Mouse (Mus musculus) limb, embryonic 11.5 days (tissue): ENCODE measurements around the gene Xylb. TPM values are rescaled to one million over a fixed set of nuclear protein-coding genes. Genes with fewer than 3 reads are reported as not detected.

Experiments used
- ATAC-seq: fragments of 200-750 bp; cut with Nextera tagmentation; 2 replicates; pipeline ENCODE4 v1.8.0; 2017; ENCODE audit warnings: low read depth; ENCODE audit not compliant: insufficient number of reproducible peaks, low FRiP score, low TSS enrichment
- DNase-seq: peaks from one replicate; pipeline ENCODE4 v3.0.0-alpha.2; 2015; ENCODE audit warnings: low spot score
- H3K27ac ChIP-seq: fragments of 300-500 bp; sonication (generic); replicated peaks from 2 replicates; pipeline ENCODE4 v1.5.1; 2014; ENCODE audit warnings: low read depth, mild to moderate bottlenecking, low read length
- H3K27me3 ChIP-seq: fragments of 300-500 bp; sonication (generic); 2 replicates; pipeline ENCODE4 v1.6.1; 2014; ENCODE audit warnings: mild to moderate bottlenecking, low read length, mixed read lengths; ENCODE audit not compliant: control insufficient read depth, insufficient read depth
- H3K36me3 ChIP-seq: fragments of 300-500 bp; sonication (generic); 2 replicates; pipeline ENCODE4 v1.6.1; 2014; ENCODE audit warnings: mild to moderate bottlenecking, low read length, moderate library complexity, mixed read lengths; ENCODE audit not compliant: control insufficient read depth, insufficient read depth
- H3K4me1 ChIP-seq: fragments of 300-500 bp; sonication (generic); 2 replicates; pipeline ENCODE4 v1.6.1; 2014; ENCODE audit warnings: low read length, mixed read lengths; ENCODE audit not compliant: control insufficient read depth, insufficient read depth
- H3K4me2 ChIP-seq: fragments of 300-500 bp; sonication (generic); 2 replicates; pipeline ENCODE4 v1.6.1; 2014; ENCODE audit warnings: low read depth, mild to moderate bottlenecking, moderate library complexity; ENCODE audit not compliant: severe bottlenecking
- H3K4me3 ChIP-seq: fragments of 300-500 bp; sonication (generic); 2 replicates; pipeline ENCODE4 v1.5.1; 2014; ENCODE audit warnings: low read depth, low read length
- H3K9ac ChIP-seq: fragments of 300-500 bp; sonication (generic); 2 replicates; pipeline ENCODE4 v1.6.1; 2014; ENCODE audit warnings: mild to moderate bottlenecking, low read length
- H3K9me3 ChIP-seq: fragments of 300-500 bp; sonication (generic); 2 replicates; pipeline ENCODE4 v1.6.1; 2016; ENCODE audit warnings: low read length; ENCODE audit not compliant: control insufficient read depth
- WGBS: fragments of 180-500 bp; shearing (Covaris S2); extraction: QIAGEN DNeasy Blood & Tissue Kit; methylation state at CpG from one replicate; pipeline ENCODE4 v1.1.7; 2014; 5-methylcytosine and 5-hydroxymethylcytosine counted together
- polyA plus RNA-seq: library from polyadenylated mRNA; unstranded; fragments of >200 nt; fragmentation: Nextera tagmentation; extraction: Ambion mirVana; gene quantifications from 2 replicates; pipeline ENCODE4 v1.2.1, GENCODE M21; 2014

Xylb gene
- polyA plus RNA-seq, 1 experiment from 2014 or later = 12.7 TPM

- 0 out of 2 replicates have a peak, but pooled peaks cover 3% of the 10 kb centered on the region for H3K4me1 ChIP-seq
- no peaks in the 10 kb centered on the region; the same call in 1 of the 2 replicates for H3K9me3 ChIP-seq
- H3K4me3 ChIP-seq = no peak overlapping the region
- no peaks in the 10 kb centered on the region for H3K27me3 ChIP-seq
- H3K4me2 ChIP-seq = no peak overlapping the region
- H3K27ac ChIP-seq = no peak overlapping the region
- DNase-seq = no peak
- peaks cover 4% of the 10 kb centered on the region; the same call in 1 of the 2 replicates for H3K36me3 ChIP-seq
- ATAC-seq = no peak
- H3K9ac ChIP-seq = no peak overlapping the region
- 83% methylated on average over 5 of the region's 5 CpGs for WGBS
These were observed 52.7 kb downstream of the Xylb start for GRCm38 (mm10) chr9:119409864-119410263.

GRCm38 (mm10) chr9:119418025-119418424, 60.8 kb downstream of the Xylb start:
- Histone ChIP-seq H3K9me3 (no peaks in the 10 kb centered on the region), H3K9ac (no peak overlapping the region), H3K27ac (no peak overlapping the region), H3K4me3 (no peak overlapping the region), H3K36me3 (no peaks in the 10 kb centered on the region), H3K4me2 (no peak overlapping the region), H3K27me3 (no peaks in the 10 kb centered on the region), H3K4me1 (no peaks in the 10 kb centered on the region)
- no peak for ATAC-seq
- DNase-seq = no peak
- 83% methylated on average over 18 of the region's 18 CpGs for WGBS

GRCm38 (mm10) chr9:119419852-119420438, 62.8 kb downstream of the Xylb start:
- H3K4me2 ChIP-seq = no peak overlapping the region
- H3K9ac ChIP-seq = no peak overlapping the region
- no peak overlapping the region for H3K4me3 ChIP-seq
- H3K9me3 ChIP-seq = no peaks in the 10 kb centered on the region
- H3K4me1 ChIP-seq = peaks cover 7% of the 10 kb centered on the region
- H3K27ac ChIP-seq = no peak overlapping the region
- DNase-seq (no peak), ATAC-seq (no peak)
- WGBS = 82% methylated on average over 12 of the region's 12 CpGs
- no peaks in the 10 kb centered on the region for H3K27me3 ChIP-seq
- no peaks in the 10 kb centered on the region for H3K36me3 ChIP-seq

GRCm38 (mm10) chr9:119425217-119425975, 68.2 kb downstream of the Xylb start:
- peaks cover 18% of the 10 kb centered on the region for H3K4me1 ChIP-seq
- no peak overlapping the region for H3K9ac ChIP-seq
- no peaks in the 10 kb centered on the region for H3K9me3 ChIP-seq
- no peaks in the 10 kb centered on the region for H3K27me3 ChIP-seq
- no peak overlapping the region for H3K27ac ChIP-seq
- peaks cover 9% of the 10 kb centered on the region for H3K36me3 ChIP-seq
- ATAC-seq (peak; percentile 59), DNase-seq (peak; percentile 37)
- no peak overlapping the region for H3K4me3 ChIP-seq
- H3K4me2 ChIP-seq = no peak overlapping the region
- 38% methylated on average over 7 of the region's 7 CpGs for WGBS

- no peaks in the 10 kb centered on the region for H3K9me3 ChIP-seq
- H3K4me1 ChIP-seq = peaks cover 18% of the 10 kb centered on the region
- no peak overlapping the region for H3K4me3 ChIP-seq
- WGBS = 89% methylated on average over 13 of the region's 13 CpGs
- H3K4me2 ChIP-seq = no peak overlapping the region
- DNase-seq (no peak), ATAC-seq (no peak)
- no peaks in the 10 kb centered on the region for H3K27me3 ChIP-seq
- no peak overlapping the region for H3K27ac ChIP-seq
- no peak overlapping the region for H3K9ac ChIP-seq
- H3K36me3 ChIP-seq = peaks cover 9% of the 10 kb centered on the region
These were observed 68.8 kb downstream of the Xylb start for GRCm38 (mm10) chr9:119425976-119426415.

GRCm38 (mm10) chr9:119426483-119426882, 69.3 kb downstream of the Xylb start:
- H3K4me3 ChIP-seq = no peak overlapping the region
- peaks cover 18% of the 10 kb centered on the region for H3K4me1 ChIP-seq
- no peak overlapping the region for H3K4me2 ChIP-seq
- H3K9ac ChIP-seq = no peak overlapping the region
- no peaks in the 10 kb centered on the region for H3K27me3 ChIP-seq
- H3K27ac ChIP-seq = no peak overlapping the region
- DNase-seq (no peak), ATAC-seq (no peak)
- no peaks in the 10 kb centered on the region for H3K9me3 ChIP-seq
- WGBS = 82% methylated on average over 7 of the region's 7 CpGs
- peaks cover 9% of the 10 kb centered on the region for H3K36me3 ChIP-seq

- DNase-seq (peak; percentile 81), ATAC-seq (peak; percentile 45; the same call in 1 of the 2 replicates)
- no peaks in the 10 kb centered on the region for H3K9me3 ChIP-seq
- H3K4me1 ChIP-seq = peaks cover 7% of the 10 kb centered on the region
- 65% methylated on average over 7 of the region's 7 CpGs for WGBS
- H3K27me3 ChIP-seq = no peaks in the 10 kb centered on the region
- H3K4me2 ChIP-seq = no peak overlapping the region
- no peak overlapping the region for H3K27ac ChIP-seq
- H3K4me3 ChIP-seq = no peak overlapping the region
- no peak overlapping the region for H3K9ac ChIP-seq
- peaks cover 14% of the 10 kb centered on the region for H3K36me3 ChIP-seq
These were observed 73.1 kb downstream of the Xylb start for GRCm38 (mm10) chr9:119430311-119430710.

- no peak for ATAC-seq
- WGBS = 92% methylated on average over 2 of the region's 2 CpGs
- Histone ChIP-seq H3K4me1 (no peaks in the 10 kb centered on the region), H3K4me2 (no peak overlapping the region), H3K36me3 (peaks cover 12% of the 10 kb centered on the region; the same call in 1 of the 2 replicates), H3K4me3 (no peak overlapping the region), H3K9ac (no peak overlapping the region), H3K27ac (no peak overlapping the region), H3K9me3 (no peaks in the 10 kb centered on the region), H3K27me3 (no peaks in the 10 kb centered on the region)
- DNase-seq = no peak
These were observed 78.7 kb downstream of the Xylb start for GRCm38 (mm10) chr9:119435855-119436254.
